Mouse (Mus musculus) CH12F3 (cell line): Measurements from ENCODE around the gene Srsf7.

ENCODE experiments used
- in situ Hi-C: fragments of 300-500 bp; cut with MboI; formaldehyde crosslinking; loops from 2 replicates; pipeline ENCODE4 v1.14.3; 2020; ENCODE audit warnings: low sequenced_read_pairs

The Srsf7 gene

DNA sequence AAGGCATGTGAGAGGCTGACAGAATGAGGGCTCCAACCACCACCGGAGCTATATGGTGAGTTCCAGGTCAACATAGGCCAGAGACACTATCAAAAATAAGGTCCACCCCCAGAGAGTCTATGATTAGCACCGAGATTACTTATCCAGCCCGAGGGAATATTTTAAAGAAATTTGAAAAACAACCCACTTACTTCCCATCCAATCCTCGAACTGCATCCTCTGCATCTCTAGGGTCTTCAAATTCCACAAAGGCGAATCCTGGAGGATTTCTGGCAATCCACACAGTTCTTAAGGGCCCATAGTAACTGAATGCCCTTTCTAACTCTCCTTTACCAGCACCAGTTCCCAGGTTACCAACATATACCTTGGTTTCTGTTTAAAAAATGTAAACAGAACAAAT is 1.4 kb downstream of the Srsf7 start:
- in situ Hi-C loops, result no loop called here

DNA sequence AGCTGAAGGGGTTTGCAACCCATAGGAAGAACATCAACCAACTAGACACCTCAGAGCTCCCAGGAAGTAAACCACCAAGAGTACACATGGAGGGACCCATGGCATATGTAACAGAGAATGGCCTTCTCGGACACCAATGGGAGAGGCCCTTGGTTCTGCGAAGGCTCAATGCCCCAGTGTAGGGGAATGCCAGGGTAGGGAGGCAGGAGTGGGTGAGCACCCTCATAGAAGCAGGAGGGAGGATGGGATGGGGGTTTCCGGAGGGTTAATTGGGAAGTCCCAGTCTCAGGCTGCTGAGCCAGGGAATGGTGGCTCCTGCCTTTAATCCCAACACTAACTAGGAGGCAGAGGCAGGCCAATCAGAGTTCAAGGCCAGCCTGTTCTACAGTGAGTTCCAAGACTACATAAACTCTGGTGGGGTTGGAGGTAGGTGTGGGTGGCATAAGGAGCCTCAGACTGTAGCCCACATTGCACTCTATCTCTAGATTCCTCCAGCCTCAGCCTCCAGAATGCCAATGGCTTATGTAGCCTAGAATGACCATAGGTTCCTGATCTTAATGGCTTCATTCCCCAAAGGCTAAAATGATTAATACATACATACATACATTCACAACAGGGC is 7.8 kb downstream of the Srsf7 start:
- in situ Hi-C loops, result loop anchor here (25.0 kb wide), 1 partner anchor 337 kb away; no protein-coding TSS in a partner anchor

DNA sequence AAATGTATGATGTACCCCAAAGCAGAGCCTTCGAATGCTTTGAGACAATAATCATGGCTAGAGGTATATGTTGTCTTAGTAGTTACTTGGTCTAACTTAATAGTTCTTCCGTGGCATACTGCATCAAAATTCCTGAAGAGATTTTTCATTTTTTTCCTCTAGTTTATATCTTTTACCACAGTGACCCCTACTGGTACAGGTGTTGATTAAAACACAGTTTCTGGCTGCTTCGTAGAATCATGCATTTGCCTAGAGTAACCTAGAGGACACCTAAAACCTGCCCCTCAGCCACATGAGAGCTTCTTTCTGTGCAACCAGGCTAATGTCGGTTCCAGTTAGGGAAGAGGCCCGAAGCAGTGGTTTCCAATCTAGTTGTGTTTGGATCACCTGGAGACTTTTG is 14.0 kb downstream of the Srsf7 start:
- in situ Hi-C loops, result loop anchor here (25.0 kb wide), 1 partner anchor 331 kb away; no protein-coding TSS in a partner anchor

DNA sequence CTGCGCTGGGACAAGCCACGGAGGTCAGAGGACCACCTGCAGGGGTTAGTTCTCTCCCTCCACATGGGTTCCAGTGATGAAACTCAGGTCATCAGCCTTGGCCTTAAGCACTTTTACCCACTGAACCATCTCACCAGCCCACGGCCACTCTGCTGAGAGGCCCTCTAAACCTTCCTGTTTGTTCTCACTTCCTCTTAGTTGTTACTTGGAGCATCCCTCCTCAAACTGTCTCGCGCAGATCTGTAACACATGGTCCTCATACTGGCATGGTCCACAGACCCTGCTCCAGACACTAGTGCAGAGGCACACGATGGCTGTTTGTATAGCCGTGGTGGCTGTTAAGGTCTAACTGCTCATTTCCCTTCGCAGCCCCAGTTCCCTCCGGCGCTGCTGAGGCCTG is 23.5 kb downstream of the Srsf7 start:
- in situ Hi-C loops, result loop anchor here (5.0 to 25.0 kb wide), 2 partner anchors 136 to 321 kb away; no protein-coding TSS in a partner anchor

DNA sequence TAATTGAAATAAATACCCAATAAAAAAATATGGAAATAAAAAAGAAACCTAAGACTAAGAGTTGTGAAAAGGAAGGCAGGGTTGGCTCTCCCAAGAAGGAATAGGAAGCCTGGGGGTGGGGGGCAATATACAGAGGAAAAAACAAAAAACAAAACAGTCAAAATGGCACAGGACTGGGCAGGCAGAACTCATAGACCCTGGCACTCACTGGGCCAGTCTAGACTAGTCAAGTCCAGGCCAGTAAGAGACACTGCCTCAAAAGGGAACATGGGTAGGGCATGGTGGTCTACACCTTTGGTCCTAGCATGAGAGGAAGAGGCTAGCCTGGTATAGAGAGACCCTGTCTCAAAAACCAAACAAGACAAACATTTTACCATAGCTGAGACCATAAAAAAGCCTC is 26.6 kb downstream of the Srsf7 start:
- in situ Hi-C loops, result loop anchor here (5.0 to 25.0 kb wide), 2 partner anchors 133 to 318 kb away; no protein-coding TSS in a partner anchor

DNA sequence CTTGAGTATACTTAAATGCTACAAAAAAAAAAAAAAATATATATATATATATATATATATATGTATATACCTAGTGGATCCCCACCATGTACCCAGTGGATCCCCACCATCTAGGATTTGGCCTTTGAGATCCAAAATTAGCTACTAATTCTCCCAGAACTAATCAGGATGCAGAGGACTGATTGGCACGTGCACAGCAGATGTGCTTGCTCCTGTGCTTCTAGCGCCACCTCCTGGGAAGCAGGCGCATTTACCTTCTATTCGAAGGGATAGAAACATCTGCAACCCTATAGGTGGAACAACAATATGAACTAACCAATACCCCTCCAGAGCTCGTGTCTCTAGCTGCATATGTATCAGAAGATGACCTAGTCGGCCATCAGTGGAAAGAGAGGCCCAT is 27.1 kb downstream of the Srsf7 start:
- in situ Hi-C loops, result loop anchor here (5.0 to 25.0 kb wide), 2 partner anchors 133 to 318 kb away; no protein-coding TSS in a partner anchor

DNA sequence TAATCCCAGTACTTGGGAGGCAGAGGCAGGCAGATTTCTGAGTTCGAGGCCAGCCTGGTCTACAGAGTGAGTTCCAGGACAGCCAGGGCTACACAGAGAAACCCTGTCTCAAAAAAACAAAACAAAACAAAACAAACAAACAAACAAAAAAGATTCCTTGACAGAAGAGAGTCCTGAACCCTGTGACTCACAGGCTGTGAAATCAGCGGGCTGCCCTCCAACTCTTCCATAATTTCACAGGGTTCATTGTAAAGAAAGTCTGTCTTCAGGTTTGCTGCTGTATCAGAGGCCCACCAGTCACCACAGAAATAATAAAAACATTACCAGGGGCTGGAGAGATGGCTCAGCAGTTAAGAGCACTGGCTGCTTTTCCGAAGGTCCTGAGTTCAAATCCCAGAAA is 28.3 kb downstream of the Srsf7 start:
- in situ Hi-C loops, result loop anchor here (25.0 kb wide), 1 partner anchor 317 kb away; no protein-coding TSS in a partner anchor

DNA sequence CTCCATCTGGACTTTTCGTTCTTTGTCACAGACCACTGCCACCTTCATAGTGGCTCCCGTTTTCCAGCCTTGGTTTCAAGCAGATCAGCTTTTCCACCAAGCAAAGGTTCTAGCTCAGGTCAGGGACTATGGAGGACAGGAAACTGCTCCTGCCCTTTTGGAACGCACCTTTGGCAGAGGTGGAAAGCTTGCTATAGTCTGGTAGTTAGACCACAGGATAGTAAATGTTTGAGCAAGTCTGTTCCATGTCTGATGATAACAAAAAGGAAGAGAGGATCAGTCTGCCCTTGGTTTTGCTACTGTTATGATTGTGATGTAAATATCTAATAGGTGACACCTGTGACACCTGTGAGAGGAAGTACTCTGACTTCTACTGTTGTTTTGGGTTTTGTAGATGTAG is 31.1 kb downstream of the Srsf7 start:
- in situ Hi-C loops, result loop anchor here (25.0 kb wide), 1 partner anchor 314 kb away; no protein-coding TSS in a partner anchor

DNA sequence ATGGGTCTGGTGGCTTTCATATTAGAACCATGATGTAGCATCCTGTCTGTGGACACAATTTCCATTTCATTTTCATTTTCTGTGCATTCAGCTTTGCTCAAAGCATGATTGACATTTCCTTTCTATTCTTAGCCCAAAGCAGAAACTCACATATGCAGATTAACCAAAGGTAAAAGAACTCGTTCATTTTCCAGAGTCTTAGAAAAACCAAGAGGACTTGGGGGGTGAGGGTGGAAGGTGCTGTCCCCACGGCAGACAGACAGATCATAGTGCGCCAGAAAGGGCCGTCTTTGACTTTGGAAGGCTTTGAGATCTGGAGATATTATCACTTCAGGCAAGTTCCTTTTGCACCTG is 31.7 kb downstream of the Srsf7 start:
- in situ Hi-C loops, result loop anchor here (25.0 kb wide), 1 partner anchor 313 kb away; no protein-coding TSS in a partner anchor

DNA sequence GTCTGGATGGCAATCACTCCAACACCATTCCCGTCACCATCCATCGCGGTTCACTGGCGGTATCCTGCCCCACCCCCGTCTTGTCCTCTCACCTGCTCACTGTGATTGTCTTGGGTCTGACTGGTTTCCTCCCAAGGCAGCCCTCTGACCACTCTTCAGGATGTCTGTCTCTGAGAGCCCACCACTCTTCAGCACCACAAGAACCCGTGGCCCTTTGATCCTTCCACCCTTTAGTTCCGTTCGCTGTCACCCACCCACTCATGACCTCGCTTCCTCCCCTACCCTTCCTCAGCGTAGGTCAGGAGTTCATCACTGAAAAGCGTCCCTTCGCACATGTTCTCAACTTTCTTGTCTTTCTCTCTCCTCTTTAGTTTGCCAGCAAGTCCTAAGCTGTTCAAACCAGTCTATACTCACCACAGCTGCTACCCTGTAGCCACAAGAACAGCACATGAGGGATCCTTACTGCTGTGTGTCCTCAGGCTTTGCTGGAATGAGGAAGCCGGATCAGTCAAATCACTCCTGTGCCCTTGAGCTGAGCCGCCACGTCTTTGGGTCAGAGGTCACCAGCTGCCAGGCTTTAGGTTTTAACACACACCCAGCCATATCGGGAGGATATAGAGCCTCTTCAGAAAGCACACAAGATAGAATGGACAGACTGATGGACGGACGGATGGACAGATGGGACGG is 32.3 kb downstream of the Srsf7 start:
- in situ Hi-C loops, result loop anchor here (25.0 kb wide), 1 partner anchor 313 kb away; no protein-coding TSS in a partner anchor

DNA sequence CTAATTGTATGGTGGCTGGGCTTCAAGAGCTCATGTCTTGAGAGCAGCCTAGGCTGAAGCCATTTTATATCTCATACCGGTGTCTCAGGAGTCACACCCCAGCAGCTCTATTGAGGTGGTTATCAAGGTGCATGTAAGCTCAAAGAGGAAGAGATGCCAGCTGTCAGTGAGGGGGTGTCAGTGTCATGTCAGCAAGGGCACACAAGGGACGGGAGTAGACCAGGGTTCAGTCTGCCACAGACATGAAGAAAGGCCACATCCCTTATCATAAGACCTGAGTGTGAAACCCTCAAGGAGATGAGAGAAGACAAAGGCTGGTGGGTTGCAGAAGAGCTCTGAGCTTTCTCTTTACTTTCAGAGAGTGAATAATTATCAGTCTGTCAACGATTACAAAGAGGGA is 33.0 kb downstream of the Srsf7 start:
- in situ Hi-C loops, result no loop called here

DNA sequence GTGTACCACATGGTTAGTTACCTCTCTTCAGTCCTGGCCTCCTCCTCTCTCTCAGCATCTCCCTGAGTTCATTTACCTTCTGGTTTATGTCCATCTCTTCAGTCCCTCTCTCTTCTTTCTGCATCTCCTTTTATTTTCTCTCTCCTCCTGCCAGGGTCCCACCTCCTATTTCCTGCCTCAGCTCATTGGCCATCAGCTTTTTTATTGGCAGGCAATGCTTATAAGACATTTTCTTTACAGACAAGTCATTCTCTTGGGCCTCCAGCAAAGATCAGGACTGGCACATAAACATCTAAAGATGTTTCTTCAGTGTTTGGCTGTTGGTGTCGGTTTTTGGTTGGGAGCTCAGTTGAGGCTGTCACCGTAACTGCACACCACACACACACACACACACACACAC is 33.4 kb downstream of the Srsf7 start:
- in situ Hi-C loops, result no loop called here

DNA sequence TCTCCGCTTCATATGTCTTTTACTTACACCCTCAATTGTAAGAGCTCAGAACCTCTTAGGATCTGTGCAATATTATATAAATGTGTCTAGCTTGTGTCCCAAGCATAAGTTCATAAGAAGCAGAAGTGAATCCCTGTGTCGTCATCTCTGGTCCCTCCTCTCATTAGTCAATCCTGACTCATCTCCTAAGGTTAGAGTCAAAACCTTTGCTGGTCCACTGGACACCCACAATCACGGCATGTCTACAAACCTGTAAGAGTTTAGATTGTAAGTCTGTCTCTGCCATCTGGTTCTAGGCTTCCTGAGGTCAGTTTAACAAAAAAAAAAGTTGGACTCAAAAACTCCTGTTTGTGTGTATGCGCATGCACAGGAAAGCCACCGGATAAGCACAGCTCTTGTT is 34.3 kb downstream of the Srsf7 start:
- in situ Hi-C loops, result no loop called here

DNA sequence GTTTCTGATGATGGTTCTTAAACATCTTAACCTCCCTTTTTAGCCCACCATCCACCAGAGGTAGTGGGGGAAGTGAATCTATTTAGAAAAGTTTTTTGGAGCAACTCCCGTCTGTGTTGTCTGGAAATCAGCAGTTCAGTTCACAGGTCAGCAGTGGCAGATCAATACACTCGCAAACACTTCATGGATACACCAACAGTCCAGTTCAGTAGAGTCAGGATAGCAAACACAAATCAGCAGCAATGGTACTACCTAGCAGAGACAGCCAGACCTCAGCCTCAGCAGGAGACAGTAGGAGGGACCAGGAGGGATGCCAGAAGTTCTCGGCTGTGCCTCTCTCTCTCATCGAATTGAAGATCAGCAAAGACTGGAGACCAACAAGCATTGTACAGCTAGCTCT is 35.2 kb downstream of the Srsf7 start:
- in situ Hi-C loops, result no loop called here

DNA sequence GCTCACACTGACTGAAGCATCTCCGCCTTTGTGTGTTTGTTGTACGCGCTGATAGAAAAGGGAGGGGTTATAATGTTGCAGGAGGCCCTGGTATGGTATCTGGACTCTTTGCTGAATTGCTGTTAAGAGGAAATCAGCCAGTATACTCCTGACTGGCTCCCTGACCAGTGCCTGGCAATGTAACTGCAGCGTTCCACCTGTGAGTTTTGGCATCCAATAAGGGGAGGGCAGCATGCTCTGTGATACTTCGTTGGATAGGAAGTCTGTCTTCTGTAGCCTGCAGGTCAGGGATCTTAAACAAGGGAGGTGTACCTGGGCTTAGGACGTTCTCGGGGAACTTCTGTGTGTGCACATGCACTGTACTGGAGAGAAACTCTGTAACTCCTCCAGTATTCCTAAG is 36.2 kb downstream of the Srsf7 start:
- in situ Hi-C loops, result no loop called here

DNA sequence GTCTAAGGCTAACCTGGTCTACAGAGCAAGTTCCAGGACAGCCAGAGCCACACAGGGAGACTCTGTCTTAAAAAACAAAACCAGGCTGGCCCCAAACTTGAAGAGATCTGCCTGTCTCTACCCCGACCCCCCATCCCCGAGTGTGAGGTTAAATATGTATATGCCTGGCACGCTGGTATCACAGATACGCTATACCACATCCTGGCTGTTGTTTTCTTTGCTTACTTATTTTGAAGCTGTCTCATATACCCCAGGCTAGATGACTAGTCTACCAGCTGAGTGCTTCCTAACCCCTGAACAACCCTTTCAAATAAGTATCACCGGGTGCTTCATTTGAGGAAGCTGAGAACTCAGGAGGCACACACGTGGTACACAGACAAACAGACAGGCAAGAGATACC is 37.3 kb downstream of the Srsf7 start:
- in situ Hi-C loops, result no loop called here

DNA sequence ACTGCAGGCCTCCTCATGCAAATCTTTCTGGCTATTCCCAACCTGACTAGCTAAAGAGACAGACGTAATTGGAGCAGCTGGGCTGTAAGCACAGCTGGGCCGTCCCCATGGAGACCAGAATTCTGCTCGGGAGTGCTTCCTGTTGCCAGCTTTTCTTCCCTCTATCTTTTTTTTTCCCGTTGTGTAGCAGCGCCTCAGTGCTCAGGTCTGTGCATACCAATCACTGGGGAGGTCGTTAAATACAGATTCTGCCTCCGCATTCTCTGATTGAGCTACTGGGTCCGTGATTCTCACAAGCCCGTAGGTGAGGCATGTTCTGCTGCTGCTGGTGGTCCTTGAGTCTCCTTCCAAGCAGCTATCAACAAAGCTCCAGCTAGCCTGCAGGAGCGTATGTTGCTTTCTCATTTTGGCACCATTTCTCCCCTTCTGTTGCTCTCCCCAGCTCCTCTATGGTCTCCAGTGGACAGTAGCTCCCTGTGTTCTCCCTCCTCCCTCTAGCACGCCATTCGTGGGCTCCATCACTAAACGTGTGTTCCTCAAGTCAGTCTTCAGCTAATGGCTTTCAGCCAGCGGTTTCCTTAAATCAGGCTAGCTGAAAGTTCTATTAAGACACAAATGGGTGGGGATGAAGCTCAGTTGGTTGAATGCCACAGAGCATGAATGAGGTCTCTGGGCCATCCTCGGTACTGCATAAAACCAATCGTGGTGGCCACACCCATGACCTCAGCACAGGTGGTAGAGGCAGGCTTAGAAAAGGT is 38.5 kb downstream of the Srsf7 start:
- in situ Hi-C loops, result no loop called here

DNA sequence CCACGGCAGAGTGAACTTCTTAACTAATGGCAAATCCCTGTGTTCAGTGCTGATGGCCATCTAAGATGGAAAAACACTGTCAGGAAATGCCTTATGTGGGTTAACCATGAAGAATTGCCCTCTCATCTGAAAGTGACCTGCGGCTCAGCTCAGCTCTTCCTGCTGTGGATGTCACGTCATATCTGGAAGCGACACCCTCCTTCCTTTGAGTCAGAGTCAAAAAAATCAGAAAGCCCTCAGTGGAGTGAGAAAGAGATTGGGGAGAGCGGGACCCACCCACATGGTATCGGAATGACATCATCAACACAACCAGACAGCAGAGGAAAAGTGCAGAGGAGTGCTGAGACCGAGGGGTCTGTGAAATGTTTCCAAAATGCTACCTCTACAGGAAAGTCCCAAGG is 39.3 kb downstream of the Srsf7 start:
- in situ Hi-C loops, result no loop called here

DNA sequence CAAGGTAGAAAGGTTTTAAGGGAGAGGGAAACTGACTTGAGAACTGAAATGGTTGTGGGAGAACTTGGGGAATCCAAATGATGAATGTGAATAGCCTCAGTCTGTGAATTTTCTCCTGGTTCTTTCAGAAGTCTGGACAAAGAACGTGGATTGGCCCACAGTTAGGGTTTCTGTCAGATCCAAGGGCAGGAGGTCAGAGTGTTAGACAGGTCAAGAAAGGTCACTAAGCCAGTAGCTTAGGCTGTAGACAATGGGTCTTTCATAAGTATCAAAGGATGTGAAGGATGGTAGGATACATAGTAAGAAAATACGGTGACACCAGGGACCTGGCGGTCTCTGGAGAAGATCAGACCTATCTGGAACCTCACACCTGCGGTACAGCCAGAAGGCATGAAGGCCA is 39.7 kb downstream of the Srsf7 start:
- in situ Hi-C loops, result no loop called here

DNA sequence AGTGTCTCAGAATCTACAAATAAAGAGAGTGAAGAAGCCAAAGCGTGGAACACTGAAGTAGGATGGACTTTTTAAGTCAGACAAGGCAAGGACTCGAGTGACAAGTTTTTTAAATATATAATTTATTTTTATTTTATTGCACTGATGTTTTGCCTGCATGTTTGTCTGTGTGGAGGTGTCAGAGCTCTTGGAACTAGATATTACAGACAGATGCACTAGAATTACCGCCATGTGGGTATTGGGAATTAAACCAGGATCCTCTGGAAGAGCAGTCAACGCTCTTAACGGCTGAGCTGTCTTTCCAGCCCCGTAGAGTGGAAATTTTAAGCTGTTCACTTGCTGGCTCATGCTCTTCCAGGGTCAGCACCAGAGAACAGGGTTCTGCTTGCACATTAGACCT is 40.8 kb downstream of the Srsf7 start:
- in situ Hi-C loops, result no loop called here

DNA sequence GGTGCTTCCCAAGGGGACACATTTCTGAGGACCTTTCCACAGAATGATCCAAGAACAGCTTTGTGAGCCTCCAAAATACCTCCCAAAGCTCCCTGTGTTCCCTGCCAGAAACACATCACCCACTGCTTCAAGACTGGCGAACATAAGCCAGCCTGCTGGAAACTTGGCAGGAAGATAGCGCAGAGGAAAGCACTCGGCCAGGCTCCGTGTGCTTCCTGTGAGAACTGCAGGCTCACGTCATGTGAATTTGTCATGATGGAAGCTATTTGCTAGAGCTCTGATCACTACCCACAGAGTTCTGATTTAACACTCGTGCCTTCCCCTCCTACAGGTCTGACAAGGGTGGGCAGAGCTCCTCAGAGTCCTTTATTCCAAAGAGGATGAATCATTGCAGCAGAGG is 41.4 kb downstream of the Srsf7 start:
- in situ Hi-C loops, result no loop called here

DNA sequence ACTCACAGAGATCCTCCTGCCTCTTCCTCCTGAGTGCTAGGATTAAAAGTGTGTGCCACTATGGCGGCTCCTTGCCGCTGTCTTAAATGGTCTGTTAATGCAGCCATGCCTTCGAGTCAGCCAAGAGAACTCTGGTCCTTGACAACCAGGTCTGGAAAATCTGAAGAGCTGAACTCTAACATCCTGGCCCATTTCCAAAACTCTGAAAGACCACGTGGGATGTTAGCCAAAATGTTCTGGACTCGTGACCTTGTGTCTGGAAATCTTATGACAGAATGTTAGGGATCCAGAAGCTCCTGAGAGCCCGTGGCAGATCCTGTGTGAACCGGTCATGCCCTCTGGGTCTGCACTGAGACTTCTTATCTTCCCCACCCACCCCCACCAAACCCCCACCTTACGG is 43.1 kb downstream of the Srsf7 start:
- in situ Hi-C loops, result no loop called here
